Mouse (Mus musculus): ENCODE measurements around the gene Gm13290. TPM values are rescaled to one million over a fixed set of nuclear protein-coding genes. Genes with fewer than 3 reads are reported as not detected.
"Not testable (repeated sequence)": the region's sequence is repeated elsewhere in the genome, so short reads cannot be mapped to it uniquely, and the experiment has no call there.

Gene Gm13290
- total and polyA plus RNA-seq, 2 experiments from 2014 or later, result 0.20 TPM; not detected in 1

GRCm38 (mm10) chr4:88763384-88764018 lies 10.1 kb upstream of the Gm13290 start:
- not testable (repeated sequence) for H3K36me3 ChIP-seq (replicated peaks; ENCODE audit: control insufficient read depth, insufficient read depth, low read length); ATAC-seq (ENCODE audit: insufficient read depth, low read depth); H3K4me1 ChIP-seq (ENCODE audit: control insufficient read depth, insufficient read depth); H3K9me3 ChIP-seq (replicated peaks; ENCODE audit: control insufficient read depth, low read length); H3K27me3 ChIP-seq (ENCODE audit: control insufficient read depth, insufficient read depth, low read length); H3K9ac ChIP-seq (replicated peaks; ENCODE audit: low read depth, low read length)
- peak; percentile 88 for DNase-seq (ENCODE audit: low spot score)
- TF ChIP-seq CTCF (IDR thresholded peaks at IDR 0.05; ENCODE audit: low read depth), result peak; percentile 49
- peak overlapping the region; percentile 27 for H3K4me3 ChIP-seq (ENCODE audit: low read depth, low read length)
- peak overlapping the region; percentile 61; the same call in 1 of the 2 replicates for H3K27ac ChIP-seq (ENCODE audit: low read depth)
- 3% methylated on average over 22 of the region's 42 CpGs for WGBS
- H3K4me2 ChIP-seq (ENCODE audit: low read depth, low read length), result peak overlapping the region; percentile 28; the same call in 1 of the 2 replicates

- WGBS, result no CpG with 5 or more reads among the region's 29 CpGs
- not testable (repeated sequence) for H3K36me3 ChIP-seq (replicated peaks; ENCODE audit: control insufficient read depth, insufficient read depth, low read length); H3K9ac ChIP-seq (replicated peaks; ENCODE audit: low read depth, low read length); H3K27me3 ChIP-seq (ENCODE audit: control insufficient read depth, insufficient read depth, low read length); H3K27ac ChIP-seq (ENCODE audit: low read depth); DNase-seq (ENCODE audit: low spot score); ATAC-seq (ENCODE audit: insufficient read depth, low read depth); H3K9me3 ChIP-seq (replicated peaks; ENCODE audit: control insufficient read depth, low read length); H3K4me3 ChIP-seq (ENCODE audit: low read depth, low read length); H3K4me1 ChIP-seq (ENCODE audit: control insufficient read depth, insufficient read depth); H3K4me2 ChIP-seq (ENCODE audit: low read depth, low read length)
These were observed 3.0 kb downstream of the Gm13290 start, which contains the start of gene Gm13289 for GRCm38 (mm10) chr4:88776622-88777021. Gene Gm13289, plus strand, starts transcription at chr4:88776922.

- H3K4me1 ChIP-seq (ENCODE audit: control insufficient read depth, insufficient read depth); H3K4me3 ChIP-seq (ENCODE audit: low read depth, low read length); H3K9ac ChIP-seq (replicated peaks; ENCODE audit: low read depth, low read length); DNase-seq (ENCODE audit: low spot score); H3K27ac ChIP-seq (ENCODE audit: low read depth); H3K9me3 ChIP-seq (replicated peaks; ENCODE audit: control insufficient read depth, low read length); H3K36me3 ChIP-seq (replicated peaks; ENCODE audit: control insufficient read depth, insufficient read depth, low read length); ATAC-seq (ENCODE audit: insufficient read depth, low read depth); H3K27me3 ChIP-seq (ENCODE audit: control insufficient read depth, insufficient read depth, low read length); H3K4me2 ChIP-seq (ENCODE audit: low read depth, low read length): not testable (repeated sequence)
- WGBS, result no CpG with 5 or more reads among the region's 29 CpGs
These were observed 5.9 kb downstream of the Gm13290 start, which contains the start of gene Gm13272 for GRCm38 (mm10) chr4:88779550-88779949. Gene Gm13272, plus strand, starts transcription at chr4:88779850.

- DNase-seq (ENCODE audit: low spot score); ATAC-seq (ENCODE audit: insufficient read depth, low read depth); H3K36me3 ChIP-seq (replicated peaks; ENCODE audit: control insufficient read depth, insufficient read depth, low read length); H3K4me3 ChIP-seq (ENCODE audit: low read depth, low read length); H3K9me3 ChIP-seq (replicated peaks; ENCODE audit: control insufficient read depth, low read length); H3K27me3 ChIP-seq (ENCODE audit: control insufficient read depth, insufficient read depth, low read length); H3K4me2 ChIP-seq (ENCODE audit: low read depth, low read length); H3K27ac ChIP-seq (ENCODE audit: low read depth); H3K4me1 ChIP-seq (ENCODE audit: control insufficient read depth, insufficient read depth); H3K9ac ChIP-seq (replicated peaks; ENCODE audit: low read depth, low read length): not testable (repeated sequence)
- WGBS, result 48% methylated on average over 14 of the region's 18 CpGs
These were observed 6.7 kb downstream of the Gm13290 start for GRCm38 (mm10) chr4:88780320-88780719.

- H3K9ac ChIP-seq (replicated peaks; ENCODE audit: low read depth, low read length); H3K9me3 ChIP-seq (replicated peaks; ENCODE audit: control insufficient read depth, low read length); H3K36me3 ChIP-seq (replicated peaks; ENCODE audit: control insufficient read depth, insufficient read depth, low read length); DNase-seq (ENCODE audit: low spot score); H3K27me3 ChIP-seq (ENCODE audit: control insufficient read depth, insufficient read depth, low read length); ATAC-seq (ENCODE audit: insufficient read depth, low read depth); H3K4me1 ChIP-seq (ENCODE audit: control insufficient read depth, insufficient read depth): not testable (repeated sequence)
- peak within 1 kb of the TSS; percentile 28; the same call in 1 of the 2 replicates for H3K4me3 ChIP-seq (ENCODE audit: low read depth, low read length)
- peak within 1 kb of the TSS; percentile 47 for H3K4me2 ChIP-seq (ENCODE audit: low read depth, low read length)
- WGBS, result 9% methylated on average over 3 of the region's 7 CpGs
- H3K27ac ChIP-seq (ENCODE audit: low read depth), result peak within 1 kb of the TSS; percentile 82
These were observed 8.2 kb downstream of the Gm13290 start, which contains the start of gene Ifnz for GRCm38 (mm10) chr4:88781831-88782230. Gene Ifnz, plus strand, starts transcription at chr4:88782131.

- H3K4me2 ChIP-seq (ENCODE audit: low read depth, low read length), result peak overlapping the region; percentile 47
- not testable (repeated sequence) for H3K9ac ChIP-seq (replicated peaks; ENCODE audit: low read depth, low read length); H3K36me3 ChIP-seq (replicated peaks; ENCODE audit: control insufficient read depth, insufficient read depth, low read length); DNase-seq (ENCODE audit: low spot score); H3K9me3 ChIP-seq (replicated peaks; ENCODE audit: control insufficient read depth, low read length); ATAC-seq (ENCODE audit: insufficient read depth, low read depth); H3K27me3 ChIP-seq (ENCODE audit: control insufficient read depth, insufficient read depth, low read length); H3K4me1 ChIP-seq (ENCODE audit: control insufficient read depth, insufficient read depth)
- 0% methylated on average over 5 of the region's 31 CpGs for WGBS
- H3K27ac ChIP-seq (ENCODE audit: low read depth), result peak overlapping the region; percentile 82
- peak overlapping the region; percentile 28; the same call in 1 of the 2 replicates for H3K4me3 ChIP-seq (ENCODE audit: low read depth, low read length)
These were observed 8.7 kb downstream of the Gm13290 start for GRCm38 (mm10) chr4:88782335-88782734.

GRCm38 (mm10) chr4:88785409-88785808 lies 11.8 kb downstream of the Gm13290 start, which contains the start of gene Gm13276:
Gene Gm13276, plus strand, starts transcription at chr4:88785709.
- not testable (repeated sequence) for H3K4me2 ChIP-seq (ENCODE audit: low read depth, low read length); H3K4me3 ChIP-seq (ENCODE audit: low read depth, low read length); ATAC-seq (ENCODE audit: insufficient read depth, low read depth); H3K9ac ChIP-seq (replicated peaks; ENCODE audit: low read depth, low read length); H3K36me3 ChIP-seq (replicated peaks; ENCODE audit: control insufficient read depth, insufficient read depth, low read length); H3K4me1 ChIP-seq (ENCODE audit: control insufficient read depth, insufficient read depth); H3K27ac ChIP-seq (ENCODE audit: low read depth); DNase-seq (ENCODE audit: low spot score); H3K9me3 ChIP-seq (replicated peaks; ENCODE audit: control insufficient read depth, low read length); H3K27me3 ChIP-seq (ENCODE audit: control insufficient read depth, insufficient read depth, low read length)
- WGBS, result no CpG with 5 or more reads among the region's 27 CpGs
